Mouse (Mus musculus): ENCODE measurements around the gene Fam160b1. TPM values are rescaled to one million over a fixed set of nuclear protein-coding genes. Genes with fewer than 3 reads are reported as not detected.

Gene Fam160b1
- polyA plus RNA-seq, 1 experiment from 2014 or later: 15.6 TPM

- ATAC-seq (ENCODE audit: low read depth): peak; percentile 46; the same call in 1 of the 2 replicates
- 9% methylated on average over 24 of the region's 24 CpGs for WGBS
- no peak overlapping the region for H3K27ac ChIP-seq (ENCODE audit: low read depth, low read length)
- H3K4me2 ChIP-seq (ENCODE audit: low read depth, low read length): no peak overlapping the region
- no peak overlapping the region for H3K9ac ChIP-seq (replicated peaks; ENCODE audit: low read depth, low read length)
- H3K36me3 ChIP-seq (ENCODE audit: control insufficient read depth, insufficient read depth, low read length): no peaks in the 10 kb centered on the region
- H3K4me3 ChIP-seq (ENCODE audit: low read depth, low read length): no peak overlapping the region
- H3K4me1 ChIP-seq (ENCODE audit: control insufficient read depth, insufficient read depth, low read length): no peaks in the 10 kb centered on the region
- no peaks in the 10 kb centered on the region for H3K9me3 ChIP-seq (ENCODE audit: control insufficient read depth, low read length)
- H3K27me3 ChIP-seq (ENCODE audit: control insufficient read depth, insufficient read depth, low read length): no peaks in the 10 kb centered on the region
These were observed 43.4 kb downstream of the Fam160b1 start for GRCm38 (mm10) chr19:57403700-57404501.

- no peak; the same call in 1 of the 2 replicates for ATAC-seq (ENCODE audit: low read depth)
- H3K4me2 ChIP-seq (ENCODE audit: low read depth, low read length): no peak overlapping the region
- H3K9me3 ChIP-seq (ENCODE audit: control insufficient read depth, low read length): no peaks in the 10 kb centered on the region
- no peak overlapping the region for H3K4me3 ChIP-seq (ENCODE audit: low read depth, low read length)
- H3K27me3 ChIP-seq (ENCODE audit: control insufficient read depth, insufficient read depth, low read length): no peaks in the 10 kb centered on the region
- WGBS: 14% methylated on average over 9 of the region's 9 CpGs
- H3K9ac ChIP-seq (replicated peaks; ENCODE audit: low read depth, low read length): no peak overlapping the region
- H3K4me1 ChIP-seq (ENCODE audit: control insufficient read depth, insufficient read depth, low read length): no peaks in the 10 kb centered on the region
- H3K27ac ChIP-seq (ENCODE audit: low read depth, low read length): no peak overlapping the region
- no peaks in the 10 kb centered on the region for H3K36me3 ChIP-seq (ENCODE audit: control insufficient read depth, insufficient read depth, low read length)
These were observed 44.0 kb downstream of the Fam160b1 start for GRCm38 (mm10) chr19:57404502-57404848.

- Histone ChIP-seq H3K4me1 (ENCODE audit: control insufficient read depth, insufficient read depth, low read length) (peaks cover 3% of the 10 kb centered on the region; the same call in 1 of the 2 replicates), H3K9me3 (ENCODE audit: control insufficient read depth, low read length) (no peaks in the 10 kb centered on the region), H3K4me3 (ENCODE audit: low read depth, low read length) (no peak overlapping the region), H3K27me3 (ENCODE audit: control insufficient read depth, insufficient read depth, low read length) (no peaks in the 10 kb centered on the region), H3K9ac (replicated peaks; ENCODE audit: low read depth, low read length) (no peak overlapping the region), H3K27ac (ENCODE audit: low read depth, low read length) (no peak overlapping the region), H3K36me3 (ENCODE audit: control insufficient read depth, insufficient read depth, low read length) (no peaks in the 10 kb centered on the region), H3K4me2 (ENCODE audit: low read depth, low read length) (no peak overlapping the region)
- 96% methylated on average over 1 of the region's 1 CpGs for WGBS
- ATAC-seq (ENCODE audit: low read depth): no peak
These were observed 47.5 kb downstream of the Fam160b1 start for GRCm38 (mm10) chr19:57407947-57408346.

- Histone ChIP-seq H3K4me1 (ENCODE audit: control insufficient read depth, insufficient read depth, low read length) (peaks cover 3% of the 10 kb centered on the region; the same call in 1 of the 2 replicates), H3K36me3 (ENCODE audit: control insufficient read depth, insufficient read depth, low read length) (no peaks in the 10 kb centered on the region), H3K9ac (replicated peaks; ENCODE audit: low read depth, low read length) (0 out of 2 replicates have a peak overlapping the region, but pooled peaks have one; percentile 26), H3K27me3 (ENCODE audit: control insufficient read depth, insufficient read depth, low read length) (no peaks in the 10 kb centered on the region), H3K4me3 (ENCODE audit: low read depth, low read length) (no peak overlapping the region), H3K27ac (ENCODE audit: low read depth, low read length) (peak overlapping the region; percentile 65), H3K4me2 (ENCODE audit: low read depth, low read length) (peak overlapping the region; percentile 8; the same call in 1 of the 2 replicates), H3K9me3 (ENCODE audit: control insufficient read depth, low read length) (no peaks in the 10 kb centered on the region)
- peak; percentile 78 for ATAC-seq (ENCODE audit: low read depth)
- WGBS: 18% methylated on average over 29 of the region's 29 CpGs
These were observed 51.1 kb downstream of the Fam160b1 start for GRCm38 (mm10) chr19:57411375-57412196.

- no peak for ATAC-seq (ENCODE audit: low read depth)
- Histone ChIP-seq H3K4me3 (ENCODE audit: low read depth, low read length) (no peak overlapping the region), H3K4me2 (ENCODE audit: low read depth, low read length) (no peak overlapping the region), H3K9ac (replicated peaks; ENCODE audit: low read depth, low read length) (no peak overlapping the region), H3K36me3 (ENCODE audit: control insufficient read depth, insufficient read depth, low read length) (no peaks in the 10 kb centered on the region), H3K27me3 (ENCODE audit: control insufficient read depth, insufficient read depth, low read length) (no peaks in the 10 kb centered on the region), H3K9me3 (ENCODE audit: control insufficient read depth, low read length) (no peaks in the 10 kb centered on the region), H3K4me1 (ENCODE audit: control insufficient read depth, insufficient read depth, low read length) (peaks cover 3% of the 10 kb centered on the region; the same call in 1 of the 2 replicates), H3K27ac (ENCODE audit: low read depth, low read length) (no peak overlapping the region)
- WGBS: 93% methylated on average over 3 of the region's 3 CpGs
These were observed 52.7 kb downstream of the Fam160b1 start for GRCm38 (mm10) chr19:57413170-57413569.

- Histone ChIP-seq H3K27ac (ENCODE audit: low read depth, low read length) (no peak overlapping the region), H3K9me3 (ENCODE audit: control insufficient read depth, low read length) (no peaks in the 10 kb centered on the region), H3K4me2 (ENCODE audit: low read depth, low read length) (no peak overlapping the region), H3K36me3 (ENCODE audit: control insufficient read depth, insufficient read depth, low read length) (no peaks in the 10 kb centered on the region), H3K9ac (replicated peaks; ENCODE audit: low read depth, low read length) (no peak overlapping the region), H3K4me3 (ENCODE audit: low read depth, low read length) (no peak overlapping the region), H3K4me1 (ENCODE audit: control insufficient read depth, insufficient read depth, low read length) (peaks cover 3% of the 10 kb centered on the region; the same call in 1 of the 2 replicates), H3K27me3 (ENCODE audit: control insufficient read depth, insufficient read depth, low read length) (no peaks in the 10 kb centered on the region)
- WGBS: 82% methylated on average over 6 of the region's 6 CpGs
- no peak for ATAC-seq (ENCODE audit: low read depth)
These were observed 53.4 kb downstream of the Fam160b1 start for GRCm38 (mm10) chr19:57413918-57414317.

- Histone ChIP-seq H3K36me3 (ENCODE audit: control insufficient read depth, insufficient read depth, low read length) (no peaks in the 10 kb centered on the region), H3K4me2 (ENCODE audit: low read depth, low read length) (no peak overlapping the region)
- 90% methylated on average over 8 of the region's 8 CpGs for whole genome bisulfite sequencing
These were observed 54.7 kb downstream of the Fam160b1 start for GRCm38 (mm10) chr19:57415031-57415807.

GRCm38 (mm10) chr19:57417800-57418580, 57.5 kb downstream of the Fam160b1 start:
- Histone ChIP-seq H3K27ac (ENCODE audit: low read depth, low read length) (no peak overlapping the region), H3K4me2 (ENCODE audit: low read depth, low read length) (no peak overlapping the region; the same call in 1 of the 2 replicates), H3K9me3 (ENCODE audit: control insufficient read depth, low read length) (no peaks in the 10 kb centered on the region), H3K4me1 (ENCODE audit: control insufficient read depth, insufficient read depth, low read length) (no peaks in the 10 kb centered on the region), H3K4me3 (ENCODE audit: low read depth, low read length) (no peak overlapping the region), H3K9ac (replicated peaks; ENCODE audit: low read depth, low read length) (no peak overlapping the region), H3K27me3 (ENCODE audit: control insufficient read depth, insufficient read depth, low read length) (no peaks in the 10 kb centered on the region), H3K36me3 (ENCODE audit: control insufficient read depth, insufficient read depth, low read length) (no peaks in the 10 kb centered on the region)
- no peak for ATAC-seq (ENCODE audit: low read depth)
- WGBS: 29% methylated on average over 17 of the region's 17 CpGs

More at GRCm38 (mm10) chr19:57415031-57415807, 54.7 kb downstream of the Fam160b1 start:
- no peaks in the 10 kb centered on the region for H3K9me3 ChIP-seq (ENCODE audit: control insufficient read depth, low read length)
- no peaks in the 10 kb centered on the region for H3K27me3 ChIP-seq (ENCODE audit: control insufficient read depth, insufficient read depth, low read length)
- no peak overlapping the region for H3K9ac ChIP-seq (replicated peaks; ENCODE audit: low read depth, low read length)
- no peak for ATAC-seq (ENCODE audit: low read depth)
- H3K27ac ChIP-seq (ENCODE audit: low read depth, low read length): no peak overlapping the region
- H3K4me1 ChIP-seq (ENCODE audit: control insufficient read depth, insufficient read depth, low read length): peaks cover 3% of the 10 kb centered on the region; the same call in 1 of the 2 replicates
- H3K4me3 ChIP-seq (ENCODE audit: low read depth, low read length): no peak overlapping the region

All from neural tube, embryonic 14.5 days (tissue).